Mouse (Mus musculus) stomach, postnatal 0 days (tissue): ENCODE measurements at regions not wholly inside any gene's neighbourhood (a gene's known extent, or its start where the extent isn't known, plus 50 kb on each side); places are given as distances from the start of the nearest gene placed in this dataset.

Experiments used
- CTCF ChIP-seq: IDR thresholded peaks from 2 replicates; pipeline ENCODE4 v1.5.1; 2016; ENCODE audit warnings: antibody characterized with exemption, low read depth, mild to moderate bottlenecking, moderate library complexity
- EP300 ChIP-seq: optimal IDR thresholded peaks from 2 replicates; pipeline ENCODE3; 2016; ENCODE audit warnings: antibody characterized with exemption

- TF ChIP-seq CTCF (no peak), EP300 (no peak)
Observed at GRCm38 (mm10) chr12:13147251-13147650, 101.8 kb downstream of the Ddx1 start.
